Mouse (Mus musculus) embryonic facial prominence, embryonic 13.5 days (tissue): ENCODE measurements at regions not wholly inside any gene's neighbourhood (a gene's known extent, or its start where the extent isn't known, plus 50 kb on each side); places are given as distances from the start of the nearest gene placed in this dataset.

ENCODE experiments used
- ATAC-seq: fragments of 200-750 bp; cut with Nextera tagmentation; 2 replicates; pipeline ENCODE4 v1.8.0; 2017; ENCODE audit warnings: low read depth; ENCODE audit not compliant: insufficient number of reproducible peaks, insufficient read depth, low FRiP score, low TSS enrichment
- H3K27ac ChIP-seq: fragments of 300-500 bp; sonication (generic); 2 replicates; pipeline ENCODE4 v1.5.1; 2015; ENCODE audit warnings: moderate library complexity, mild to moderate bottlenecking, inconsistent platforms
- H3K27me3 ChIP-seq: fragments of 300-500 bp; sonication (generic); 2 replicates; pipeline ENCODE4 v1.6.1; 2015; ENCODE audit warnings: mild to moderate bottlenecking, inconsistent platforms
- H3K36me3 ChIP-seq: fragments of 300-500 bp; sonication (generic); 2 replicates; pipeline ENCODE4 v1.6.1; 2015; ENCODE audit warnings: mild to moderate bottlenecking, inconsistent platforms
- H3K4me1 ChIP-seq: fragments of 300-500 bp; sonication (generic); 2 replicates; pipeline ENCODE4 v1.6.1; 2015; ENCODE audit warnings: inconsistent platforms
- H3K4me2 ChIP-seq: fragments of 300-500 bp; sonication (generic); 2 replicates; pipeline ENCODE4 v1.6.1; 2015; ENCODE audit warnings: moderate library complexity, mild to moderate bottlenecking, inconsistent platforms
- H3K4me3 ChIP-seq: fragments of 300-500 bp; sonication (generic); 2 replicates; pipeline ENCODE4 v1.5.1; 2015; ENCODE audit warnings: mild to moderate bottlenecking, inconsistent platforms
- H3K9ac ChIP-seq: fragments of 300-500 bp; sonication (generic); 2 replicates; pipeline ENCODE4 v1.6.1; 2015; ENCODE audit warnings: mild to moderate bottlenecking, inconsistent platforms
- H3K9me3 ChIP-seq: fragments of 300-500 bp; sonication (generic); 2 replicates; pipeline ENCODE4 v1.6.1; 2016; ENCODE audit warnings: inconsistent platforms
- WGBS: fragments of 180-500 bp; shearing (Covaris S2); methylation state at CpG from one replicate; pipeline ENCODE4 v1.1.7; 2015; ENCODE audit warnings: mixed read lengths; 5-methylcytosine and 5-hydroxymethylcytosine counted together

DNA sequence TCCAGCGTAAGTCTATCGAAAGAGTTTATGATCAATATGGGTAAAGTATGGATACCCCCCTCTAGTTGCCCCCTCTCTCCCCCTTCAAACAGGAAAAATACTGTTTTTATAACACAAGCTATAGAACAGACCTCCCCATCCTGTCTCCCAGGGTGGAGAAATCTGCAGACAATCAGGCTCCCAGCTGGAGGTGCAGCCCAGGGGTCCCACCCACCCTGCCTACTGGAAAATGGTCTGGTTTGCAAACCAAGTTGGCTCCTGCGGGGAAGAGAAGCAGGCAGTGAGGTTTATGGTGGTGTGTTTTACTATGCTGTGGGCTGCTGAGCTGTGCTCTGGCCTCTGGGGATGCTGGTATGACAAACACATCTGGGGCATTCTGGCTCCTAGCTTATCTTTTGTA lies 70.7 kb upstream of the Sfswap start:
- peaks cover 45% of the 10 kb centered on the region for H3K4me1 ChIP-seq
- H3K27me3 ChIP-seq: no peaks in the 10 kb centered on the region
- 20% methylated on average over 3 of the region's 3 CpGs for WGBS
- no peak overlapping the region for H3K9ac ChIP-seq
- peak overlapping the region; percentile 89 for H3K27ac ChIP-seq
- peak overlapping the region; percentile 30 for H3K4me2 ChIP-seq
- no peak for ATAC-seq
- no peaks in the 10 kb centered on the region for H3K36me3 ChIP-seq
- H3K9me3 ChIP-seq: no peaks in the 10 kb centered on the region
- H3K4me3 ChIP-seq: no peak overlapping the region

- Histone ChIP-seq H3K27ac (no peak overlapping the region), H3K4me1 (peaks cover 9% of the 10 kb centered on the region), H3K4me2 (no peak overlapping the region), H3K36me3 (no peaks in the 10 kb centered on the region), H3K27me3 (no peaks in the 10 kb centered on the region), H3K9ac (no peak overlapping the region), H3K9me3 (no peaks in the 10 kb centered on the region), H3K4me3 (no peak overlapping the region)
- WGBS: 52% methylated on average over 7 of the region's 7 CpGs
- ATAC-seq: no peak
These were observed 51.0 kb upstream of the Sfswap start for GRCm38 (mm10) chr5:129449931-129450573.
